Mouse (Mus musculus) central nervous system, embryonic 14 days (tissue): ENCODE data around the gene Zdhhc19. TPM values are rescaled to one million over a fixed set of nuclear protein-coding genes. Genes with fewer than 3 reads are reported as not detected.

Experiments used
- polyA plus RNA-seq: library from polyadenylated mRNA; depleted of rRNA; stranded (reverse); fragments of >200 nt; gene quantifications from 2 replicates; pipeline ENCODE4 v1.2.3, GENCODE M21; 2012; rRNA removed

Gene Zdhhc19
- 0.11 TPM in 1 of 2 replicates, not detected in the other for polyA plus RNA-seq

GRCm38 (mm10) chr16:32495965-32496364 lies at the start of gene Zdhhc19:
Gene Zdhhc19 (plus strand): TSS chr16:32496265.

DNA sequence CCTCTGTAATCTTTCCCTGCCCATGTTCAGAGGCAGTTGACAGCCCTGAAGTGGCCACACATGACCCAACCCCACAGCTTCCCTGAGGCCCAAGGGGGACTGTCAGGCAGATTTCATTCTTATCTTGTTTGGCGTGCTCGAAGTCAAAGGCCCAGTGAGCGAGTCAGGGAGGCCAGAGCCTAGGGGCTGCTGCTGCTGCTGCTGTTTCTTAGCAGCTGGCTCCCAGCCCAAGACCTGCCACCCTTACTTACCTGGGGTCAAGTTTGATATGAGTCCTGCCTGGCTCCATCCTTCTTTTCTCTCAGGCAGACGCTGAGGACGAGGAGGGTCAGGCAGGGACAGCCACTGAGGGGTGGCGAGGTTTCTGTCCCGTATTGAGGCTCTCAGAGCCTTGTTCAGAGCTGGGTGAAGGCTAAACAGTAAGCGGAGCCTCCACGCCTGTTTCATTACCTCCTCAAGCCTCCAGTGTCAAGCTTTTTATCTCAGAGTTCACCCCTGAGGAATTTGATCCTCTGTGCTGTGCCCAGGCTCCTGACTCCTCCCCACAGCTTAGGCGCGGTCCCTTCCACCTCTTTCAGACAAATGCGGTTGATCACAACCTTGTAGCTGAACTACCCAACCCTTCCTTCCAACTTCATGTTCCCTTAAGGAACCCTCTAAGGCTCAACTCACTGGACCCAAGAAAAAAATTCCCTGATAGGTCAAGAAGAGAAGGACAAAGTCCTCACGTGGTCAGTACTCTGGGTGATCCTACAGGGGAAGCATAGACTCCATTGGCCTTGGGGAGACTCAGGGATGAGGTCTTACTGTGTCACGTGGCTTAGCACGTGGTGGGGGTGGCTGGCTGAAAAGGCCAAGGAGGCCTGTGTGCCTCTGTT lies 8.6 kb upstream of the Zdhhc19 start, which contains the start of gene Slc51a:
Slc51a (minus strand) TSS at position 646 of the 878 bp plus-strand sequence.

DNA sequence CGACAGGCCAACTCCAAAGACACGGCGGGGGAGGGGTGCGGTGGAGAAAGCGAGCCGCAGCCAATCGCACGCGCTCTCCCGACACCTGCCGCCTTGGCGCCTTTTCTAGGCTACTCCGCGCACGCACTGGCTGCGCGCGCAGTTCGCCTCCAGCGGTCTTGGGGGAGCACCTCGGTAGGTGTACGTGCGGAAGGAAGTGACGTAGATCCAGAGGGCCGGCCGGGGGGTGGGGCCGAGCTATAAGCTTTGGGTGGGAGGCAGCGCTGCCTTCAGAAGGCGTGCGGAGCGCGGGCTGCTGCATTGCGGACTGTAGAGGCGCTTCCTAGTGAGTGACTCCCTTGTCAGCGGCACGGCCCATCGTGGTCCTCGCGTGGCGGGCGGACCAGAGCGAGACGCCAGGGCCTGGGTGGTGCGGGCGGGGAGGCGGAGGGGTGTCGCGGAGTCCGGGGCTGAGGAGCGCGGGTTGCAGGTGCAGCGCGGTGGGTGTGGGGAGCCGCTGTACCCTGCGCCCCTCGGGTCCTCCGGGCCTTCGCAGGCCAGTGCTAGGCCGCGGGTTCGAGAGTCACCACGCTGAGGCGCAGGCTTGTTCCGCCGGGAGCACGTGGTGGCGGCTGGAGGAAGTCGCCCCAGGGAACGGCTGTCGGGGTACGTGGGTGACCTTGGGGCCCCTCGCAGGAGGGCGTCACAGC lies 112.8 kb downstream of the Zdhhc19 start, which contains the start of gene Tfrc:
Tfrc (plus strand) TSS at position 209 of the 689 bp plus-strand sequence.

Other genes starting within 250 kb of the Zdhhc19 start
- gene Fbxo45, start 249.1 kb upstream of the Zdhhc19 start, polyA plus RNA-seq: 23.2 and 24.9 TPM in 2 replicates
- 12.2 and 12.4 TPM in 2 replicates for gene Wdr53, start 249.0 kb upstream of the Zdhhc19 start, polyA plus RNA-seq
- 0.04 TPM in 1 of 2 replicates, not detected in the other for gene Smco1, start 224.8 kb upstream of the Zdhhc19 start, polyA plus RNA-seq
- 15.6 and 16.4 TPM in 2 replicates for gene Rnf168, start 218.8 kb upstream of the Zdhhc19 start, polyA plus RNA-seq
- 25.2 and 26.6 TPM in 2 replicates for gene Ubxn7, start 164.0 kb upstream of the Zdhhc19 start, polyA plus RNA-seq
- gene Tm4sf19, start 95.8 kb upstream of the Zdhhc19 start, polyA plus RNA-seq: 0.06 and 0.09 TPM in 2 replicates
- gene Tctex1d2, start 76.6 kb upstream of the Zdhhc19 start, polyA plus RNA-seq: 21.1 and 23.7 TPM in 2 replicates
- gene Pcyt1a, start 65.3 kb upstream of the Zdhhc19 start, polyA plus RNA-seq: 29.9 and 30.6 TPM in 2 replicates
- gene Slc51a, start 8.4 kb upstream of the Zdhhc19 start, polyA plus RNA-seq: 0.06 and 0.09 TPM in 2 replicates
- gene Tfrc, start 112.7 kb downstream of the Zdhhc19 start, polyA plus RNA-seq: 55.0 and 59.8 TPM in 2 replicates
- 99.3 and 105 TPM in 2 replicates for gene Tnk2, start 147.6 kb downstream of the Zdhhc19 start, polyA plus RNA-seq
- gene Muc4, start 239.6 kb downstream of the Zdhhc19 start, polyA plus RNA-seq: 0.06 and 0.14 TPM in 2 replicates